Comparison of ENCODE assay signal across 24 mouse cellular contexts in genomic region chr9:97081106-97081862, GRCm38 (mm10). TPM values are rescaled to one million over a fixed set of nuclear protein-coding genes. Genes with fewer than 3 reads are reported as not detected.
DNase-seq lines count a peak whose midpoint lies in the region; ATAC-seq and TF ChIP-seq lines count a peak whose summit lies in the region.
"Had no signal": no experiment of that assay in that cellular context is flagged by ENCODE, and none has a peak within 500 bp of the region (broad histone marks: within the 10 kb centered on the region; RNA-seq: fewer than 3 reads in every experiment).

No protein-coding gene starts in this region.

- H3K9ac ChIP-seq in heart, adult 2 months (ENCODE audit: low read depth, low read length): no peak overlapping the region
- no peak overlapping the region for H3K9ac ChIP-seq in lung, embryonic 14.5 days
- no peak overlapping the region for H3K9ac ChIP-seq in lung, postnatal 0 days (replicated peaks; ENCODE audit: low read depth)
- H3K9ac ChIP-seq in stomach, postnatal 0 days (ENCODE audit: low read length): no peak overlapping the region
- H3K9ac ChIP-seq: embryonic facial prominence, embryonic 15.5 days; forebrain, embryonic 15.5 days; limb, embryonic 15.5 days; midbrain, embryonic 12.5 days had no signal

- TF ChIP-seq POLR2A in heart, adult 2 months (IDR thresholded peaks at IDR 0.05; ENCODE audit: insufficient read depth, low read depth, low read length): no peak

- no peak for TF ChIP-seq EP300 in heart, adult 2 months (IDR thresholded peaks at IDR 0.05; ENCODE audit: insufficient read depth, low read depth, low read length)
- no peak for TF ChIP-seq EP300 in lung, postnatal 0 days (IDR thresholded peaks at IDR 0.05)
- TF ChIP-seq EP300 in stomach, postnatal 0 days (optimal IDR thresholded peaks at IDR 0.05): no peak

- intact Hi-C loops in heart, adult 2 months (cut with DNase I): loop anchor here (1.0 to 5.0 kb wide), 2 partner anchors 81 to 241 kb away; no protein-coding TSS in a partner anchor
- intact Hi-C loops in heart, postnatal 10 days (cut with DNase I): no loop called here
- intact Hi-C loops in gastrocnemius, postnatal 36 days (cut with DNase I): loop anchor here (5.0 kb wide), 1 partner anchor 81 kb away; no protein-coding TSS in a partner anchor

- no peak overlapping the region for H3K4me3 ChIP-seq in heart, adult 2 months
- H3K4me3 ChIP-seq in lung, embryonic 14.5 days (ENCODE audit: low read depth, low read length): no peak overlapping the region
- no peak overlapping the region for H3K4me3 ChIP-seq in lung, postnatal 0 days (ENCODE audit: low read depth, low read length)
- no peak overlapping the region for H3K4me3 ChIP-seq in stomach, postnatal 0 days (ENCODE audit: low read depth, low read length)
- H3K4me3 ChIP-seq: embryonic facial prominence, embryonic 15.5 days; forebrain, embryonic 15.5 days; heart, embryonic 10.5 days; limb, embryonic 15.5 days; midbrain, embryonic 12.5 days had no signal

- H3K27me3 ChIP-seq in heart, adult 2 months (ENCODE audit: control insufficient read depth, insufficient read depth, low read length): no peaks in the 10 kb centered on the region
- no peaks in the 10 kb centered on the region for H3K27me3 ChIP-seq in lung, embryonic 14.5 days (ENCODE audit: insufficient read depth, low read length)
- H3K27me3 ChIP-seq in lung, postnatal 0 days (replicated peaks; ENCODE audit: insufficient read depth, low read length): no peaks in the 10 kb centered on the region
- H3K27me3 ChIP-seq in stomach, postnatal 0 days (ENCODE audit: control insufficient read depth, insufficient read depth, low read length): no peaks in the 10 kb centered on the region
- H3K27me3 ChIP-seq: embryonic facial prominence, embryonic 15.5 days; forebrain, embryonic 15.5 days; limb, embryonic 15.5 days; midbrain, embryonic 12.5 days; Patski had no signal

- DNase-seq in heart, adult 2 months: no peak
- no peak for DNase-seq in heart, postnatal 10 days
- DNase-seq in lung, embryonic 14.5 days: no peak
- no peak for DNase-seq in lung, postnatal 0 days (ENCODE audit: low spot score)
- DNase-seq in brain, adult 2 months (ENCODE audit: low read depth, low spot score): peak; percentile 27
- no peak for DNase-seq in stomach, postnatal 0 days (ENCODE audit: low spot score)
- DNase-seq in gastrocnemius, postnatal 36 days: no peak
- DNase-seq: adrenal gland, postnatal 14 days; cerebellum, adult 8-10 months; cerebellum, postnatal 36 days; heart, postnatal 14 days; kidney, adult 2 months; kidney, postnatal 14 days; lung, postnatal 10 days; right cerebral cortex, postnatal 14 days; spleen, adult 18-20 months had no signal

- H3K4me1 ChIP-seq in heart, adult 2 months (ENCODE audit: control insufficient read depth, insufficient read depth, low read length): no peaks in the 10 kb centered on the region
- H3K4me1 ChIP-seq in lung, embryonic 14.5 days (ENCODE audit: insufficient read depth): no peaks in the 10 kb centered on the region
- H3K4me1 ChIP-seq in lung, postnatal 0 days (ENCODE audit: insufficient read depth, low read depth, low read length): no peaks in the 10 kb centered on the region
- H3K4me1 ChIP-seq in stomach, postnatal 0 days (replicated peaks; ENCODE audit: control insufficient read depth, insufficient read depth): no peaks in the 10 kb centered on the region
- H3K4me1 ChIP-seq: embryonic facial prominence, embryonic 15.5 days; forebrain, embryonic 15.5 days; heart, embryonic 10.5 days; limb, embryonic 15.5 days; midbrain, embryonic 12.5 days had no signal

- no peaks in the 10 kb centered on the region for H3K9me3 ChIP-seq in lung, embryonic 14.5 days (ENCODE audit: low read depth, low read length)
- no peaks in the 10 kb centered on the region for H3K9me3 ChIP-seq in lung, postnatal 0 days (ENCODE audit: low read length)
- H3K9me3 ChIP-seq in stomach, postnatal 0 days (ENCODE audit: control insufficient read depth, low read length): no peaks in the 10 kb centered on the region
- H3K9me3 ChIP-seq: embryonic facial prominence, embryonic 15.5 days; forebrain, embryonic 15.5 days; heart, embryonic 10.5 days; limb, embryonic 15.5 days; midbrain, embryonic 12.5 days had no signal

- H3K4me2 ChIP-seq in lung, embryonic 14.5 days: no peak overlapping the region
- H3K4me2 ChIP-seq in lung, postnatal 0 days (replicated peaks; ENCODE audit: low read depth, low read length): no peak overlapping the region
- H3K4me2 ChIP-seq in stomach, postnatal 0 days (replicated peaks; ENCODE audit: low read depth): no peak overlapping the region
- H3K4me2 ChIP-seq: embryonic facial prominence, embryonic 15.5 days; forebrain, embryonic 15.5 days; limb, embryonic 15.5 days; midbrain, embryonic 12.5 days had no signal

- H3K36me3 ChIP-seq in heart, adult 2 months (ENCODE audit: control insufficient read depth, insufficient read depth, low read length): peaks cover 6% of the 10 kb centered on the region
- peaks cover 61% of the 10 kb centered on the region for H3K36me3 ChIP-seq in lung, embryonic 14.5 days (ENCODE audit: insufficient read depth)
- H3K36me3 ChIP-seq in lung, postnatal 0 days (ENCODE audit: insufficient read depth, low read length): no peaks in the 10 kb centered on the region; the same call in 1 of the 2 replicates
- H3K36me3 ChIP-seq in stomach, postnatal 0 days (ENCODE audit: control insufficient read depth, insufficient read depth, low read length): peaks cover 10% of the 10 kb centered on the region

- no peak overlapping the region for H3K27ac ChIP-seq in heart, adult 2 months
- no peak overlapping the region for H3K27ac ChIP-seq in lung, embryonic 14.5 days (ENCODE audit: low read depth)
- no peak overlapping the region for H3K27ac ChIP-seq in lung, postnatal 0 days (ENCODE audit: low read length)
- H3K27ac ChIP-seq in stomach, postnatal 0 days (replicated peaks): no peak overlapping the region
- H3K27ac ChIP-seq: embryonic facial prominence, embryonic 15.5 days; forebrain, embryonic 15.5 days; heart, embryonic 10.5 days; limb, embryonic 15.5 days; midbrain, embryonic 12.5 days had no signal

- ATAC-seq in lung, embryonic 14.5 days (ENCODE audit: insufficient read depth): no peak
- no peak for ATAC-seq in lung, postnatal 0 days
- ATAC-seq in stomach, postnatal 0 days (ENCODE audit: low FRiP score, low TSS enrichment): no peak
- ATAC-seq: activated CD4-positive, CD25-positive, alpha-beta regulatory T cell, adult 4 months; CD4-positive, CD25-positive, alpha-beta regulatory T cell, adult 4 months; forebrain, embryonic 15.5 days; Patski had no signal

- 66% methylated on average over 4 of the region's 4 CpGs for WGBS in heart, adult 2 months
- 76% methylated on average over 4 of the region's 4 CpGs for WGBS in lung, embryonic 14.5 days
- WGBS in lung, postnatal 0 days: 67% methylated on average over 4 of the region's 4 CpGs
- WGBS in stomach, postnatal 0 days: 77% methylated on average over 4 of the region's 4 CpGs

- no peaks in the 10 kb centered on the region for H3K79me2 ChIP-seq in heart, adult 2 months (replicated peaks; ENCODE audit: control insufficient read depth, insufficient read depth, low read length)

- TF ChIP-seq CTCF in heart, adult 2 months (IDR thresholded peaks at IDR 0.05): peak; percentile 57
- peak; percentile 9; the same call in 1 of the 2 replicates for TF ChIP-seq CTCF in lung, embryonic 14.5 days (IDR thresholded peaks at IDR 0.05; ENCODE audit: low read depth)
- TF ChIP-seq CTCF in lung, postnatal 0 days (IDR thresholded peaks at IDR 0.05): no peak
- peak; percentile 33 for TF ChIP-seq CTCF in stomach, postnatal 0 days (IDR thresholded peaks at IDR 0.05; ENCODE audit: low read depth)

RNA-seq across cellular contexts. Expression of gene Slc25a36, which starts 29.7 kb away (rescaled TPM):
- total RNA-seq in heart, adult 2 months (2021): 10 to 100 TPM; 34.7 to 35.1 TPM
- polyA plus RNA-seq in heart, adult 2 months (2012; rRNA removed): 14.1 and 30.9 TPM in 2 replicates
- 10 to 100 TPM; 38.6 to 42.3 TPM for total RNA-seq in heart, postnatal 10 days (2021)
- 97.0 and 102 TPM in 2 replicates for polyA plus RNA-seq in lung, embryonic 14.5 days (2014; fragmentation: Nextera tagmentation; extraction: Ambion mirVana)
- 54.1 and 63.7 TPM in 2 replicates for polyA plus RNA-seq in lung, postnatal 0 days (2015; fragmentation: Nextera tagmentation; extraction: Ambion mirVana)
- 25.3 and 26.3 TPM in 2 replicates for polyA plus RNA-seq in stomach, postnatal 0 days (2015; fragmentation: Nextera tagmentation; extraction: Ambion mirVana)
- total RNA-seq in gastrocnemius, postnatal 36 days (2021): 10 to 100 TPM; 23.9 to 29.7 TPM
